Mouse (Mus musculus) neural tube, embryonic 15.5 days (tissue): Measurements from ENCODE around the gene Zglp1. TPM values are rescaled to one million over a fixed set of nuclear protein-coding genes. Genes with fewer than 3 reads are reported as not detected.

Source experiments
- ATAC-seq: fragments of 200-750 bp; cut with Nextera tagmentation; 2 replicates; pipeline ENCODE4 v1.8.0; 2017; ENCODE audit warnings: mild to moderate bottlenecking, moderate TSS enrichment, moderate library complexity; ENCODE audit not compliant: low FRiP score
- H3K27ac ChIP-seq: fragments of 300-500 bp; sonication (generic); replicated peaks from 2 replicates; pipeline ENCODE4 v1.5.1; 2015; ENCODE audit warnings: mild to moderate bottlenecking, inconsistent platforms
- H3K27me3 ChIP-seq: fragments of 300-500 bp; sonication (generic); replicated peaks from 2 replicates; pipeline ENCODE4 v1.6.1; 2015; ENCODE audit warnings: inconsistent platforms
- H3K36me3 ChIP-seq: fragments of 300-500 bp; sonication (generic); 2 replicates; pipeline ENCODE4 v1.6.1; 2015; ENCODE audit warnings: inconsistent platforms
- H3K4me1 ChIP-seq: fragments of 300-500 bp; sonication (generic); 2 replicates; pipeline ENCODE4 v1.6.1; 2015; ENCODE audit warnings: inconsistent platforms
- H3K4me2 ChIP-seq: fragments of 300-500 bp; sonication (generic); 2 replicates; pipeline ENCODE4 v1.6.1; 2015; ENCODE audit warnings: inconsistent platforms, mild to moderate bottlenecking, moderate library complexity
- H3K4me3 ChIP-seq: fragments of 300-500 bp; sonication (generic); replicated peaks from 2 replicates; pipeline ENCODE4 v1.5.1; 2015; ENCODE audit warnings: mild to moderate bottlenecking, inconsistent platforms
- H3K9ac ChIP-seq: fragments of 300-500 bp; sonication (generic); replicated peaks from 2 replicates; pipeline ENCODE4 v1.6.1; 2015; ENCODE audit warnings: mild to moderate bottlenecking, inconsistent platforms
- H3K9me3 ChIP-seq: fragments of 300-500 bp; sonication (generic); replicated peaks from 2 replicates; pipeline ENCODE4 v1.6.1; 2016; ENCODE audit warnings: inconsistent platforms
- WGBS: fragments of 180-500 bp; shearing (Covaris S2); methylation state at CpG from one replicate; pipeline ENCODE4 v1.1.7; 2015; ENCODE audit warnings: mixed read lengths; 5-methylcytosine and 5-hydroxymethylcytosine counted together
- polyA plus RNA-seq: library from polyadenylated mRNA; unstranded; fragments of >200 nt; fragmentation: Nextera tagmentation; extraction: Ambion mirVana; gene quantifications from 2 replicates; pipeline ENCODE4 v1.2.1, GENCODE M21; 2015

Gene Zglp1
- polyA plus RNA-seq, 1 experiment from 2014 or later, result 1.6 TPM

GRCm38 (mm10) chr9:21032491-21032890, 34.4 kb downstream of the Zglp1 start:
- Histone ChIP-seq H3K4me1 (peaks cover 83% of the 10 kb centered on the region), H3K36me3 (no peaks in the 10 kb centered on the region), H3K27me3 (peaks cover 84% of the 10 kb centered on the region), H3K9ac (peak overlapping the region; percentile 47; the same call in 1 of the 2 replicates), H3K9me3 (no peaks in the 10 kb centered on the region), H3K4me2 (peak overlapping the region; percentile 86), H3K4me3 (peak overlapping the region; percentile 48), H3K27ac (no peak overlapping the region)
- WGBS, result 5% methylated on average over 7 of the region's 7 CpGs
- no peak for ATAC-seq

- Histone ChIP-seq H3K4me2 (peak within 1 kb of the TSS; percentile 86), H3K27ac (peak within 1 kb of the TSS; percentile 34), H3K36me3 (no peaks in the 10 kb centered on the region), H3K4me1 (peaks cover 77% of the 10 kb centered on the region), H3K9ac (peak within 1 kb of the TSS; percentile 47), H3K4me3 (peak within 1 kb of the TSS; percentile 48), H3K9me3 (no peaks in the 10 kb centered on the region), H3K27me3 (peaks cover 82% of the 10 kb centered on the region)
- WGBS, result 1% methylated on average over 33 of the region's 35 CpGs
- ATAC-seq, result peak; percentile 40
These were observed 35.0 kb downstream of the Zglp1 start, which contains the start of gene Icam5 for GRCm38 (mm10) chr9:21031896-21032351. Gene Icam5 (plus strand): TSS chr9:21032073.

GRCm38 (mm10) chr9:21031251-21031895, 35.5 kb downstream of the Zglp1 start:
- Histone ChIP-seq H3K36me3 (no peaks in the 10 kb centered on the region), H3K9me3 (no peaks in the 10 kb centered on the region), H3K4me3 (peak overlapping the region; percentile 48), H3K27ac (peak overlapping the region; percentile 34), H3K4me2 (peak overlapping the region; percentile 86), H3K27me3 (peaks cover 82% of the 10 kb centered on the region), H3K4me1 (peaks cover 72% of the 10 kb centered on the region), H3K9ac (peak overlapping the region; percentile 47)
- under 1% methylated on average over 36 of the region's 36 CpGs for WGBS
- ATAC-seq, result peak; percentile 78

GRCm38 (mm10) chr9:21030781-21031250, 36.1 kb downstream of the Zglp1 start:
- WGBS, result under 1% methylated on average over 13 of the region's 13 CpGs
- Histone ChIP-seq H3K9me3 (no peaks in the 10 kb centered on the region), H3K4me1 (peaks cover 66% of the 10 kb centered on the region), H3K4me3 (peak overlapping the region; percentile 48), H3K27me3 (peaks cover 80% of the 10 kb centered on the region), H3K4me2 (peak overlapping the region; percentile 86), H3K27ac (peak overlapping the region; percentile 34; the same call in 1 of the 2 replicates), H3K9ac (peak overlapping the region; percentile 47; the same call in 1 of the 2 replicates), H3K36me3 (no peaks in the 10 kb centered on the region)
- ATAC-seq, result peak; percentile 62

GRCm38 (mm10) chr9:21030055-21030600, 36.8 kb downstream of the Zglp1 start:
- Histone ChIP-seq H3K36me3 (no peaks in the 10 kb centered on the region), H3K27ac (no peak overlapping the region), H3K9me3 (no peaks in the 10 kb centered on the region), H3K4me3 (0 out of 2 replicates have a peak overlapping the region, but pooled peaks have one; percentile 22), H3K27me3 (peaks cover 73% of the 10 kb centered on the region), H3K4me1 (peaks cover 59% of the 10 kb centered on the region), H3K9ac (no peak overlapping the region), H3K4me2 (peak overlapping the region; percentile 86)
- no peak for ATAC-seq
- 24% methylated on average over 22 of the region's 22 CpGs for WGBS

- no peaks in the 10 kb centered on the region for H3K36me3 ChIP-seq
- no peak for ATAC-seq
- WGBS, result 2% methylated on average over 37 of the region's 37 CpGs
- H3K4me1 ChIP-seq, result peaks cover 53% of the 10 kb centered on the region
- no peak within 1 kb of the TSS for H3K27ac ChIP-seq
- peaks cover 67% of the 10 kb centered on the region for H3K27me3 ChIP-seq
- H3K4me3 ChIP-seq, result peak within 1 kb of the TSS; percentile 22
- H3K9me3 ChIP-seq, result no peaks in the 10 kb centered on the region
- no peak within 1 kb of the TSS for H3K9ac ChIP-seq
- peak within 1 kb of the TSS; percentile 86 for H3K4me2 ChIP-seq
These were observed 37.4 kb downstream of the Zglp1 start, which contains the start of gene Icam4 for GRCm38 (mm10) chr9:21029291-21030054. Gene Icam4 (plus strand): TSS chr9:21029373.

- Histone ChIP-seq H3K9ac (no peak overlapping the region), H3K4me1 (peaks cover 50% of the 10 kb centered on the region), H3K27ac (no peak overlapping the region), H3K4me3 (no peak overlapping the region), H3K36me3 (no peaks in the 10 kb centered on the region), H3K27me3 (peaks cover 60% of the 10 kb centered on the region), H3K9me3 (no peaks in the 10 kb centered on the region), H3K4me2 (no peak overlapping the region)
- WGBS, result 67% methylated on average over 6 of the region's 6 CpGs
- no peak for ATAC-seq
These were observed 38.3 kb downstream of the Zglp1 start for GRCm38 (mm10) chr9:21028560-21029110.

GRCm38 (mm10) chr9:21027774-21028290, 39.1 kb downstream of the Zglp1 start:
- no peak for ATAC-seq
- Histone ChIP-seq H3K27ac (no peak overlapping the region), H3K9me3 (no peaks in the 10 kb centered on the region), H3K36me3 (no peaks in the 10 kb centered on the region), H3K27me3 (peaks cover 52% of the 10 kb centered on the region), H3K4me1 (peaks cover 42% of the 10 kb centered on the region), H3K9ac (no peak overlapping the region), H3K4me3 (no peak overlapping the region), H3K4me2 (no peak overlapping the region)
- WGBS, result 35% methylated on average over 8 of the region's 8 CpGs

- no peak for ATAC-seq
- H3K4me1 ChIP-seq, result peaks cover 32% of the 10 kb centered on the region
- no peak overlapping the region for H3K9ac ChIP-seq
- 84% methylated on average over 12 of the region's 12 CpGs for WGBS
- no peak overlapping the region for H3K4me2 ChIP-seq
- no peaks in the 10 kb centered on the region for H3K36me3 ChIP-seq
- no peak overlapping the region for H3K4me3 ChIP-seq
- peaks cover 46% of the 10 kb centered on the region for H3K27me3 ChIP-seq
- H3K9me3 ChIP-seq, result no peaks in the 10 kb centered on the region
- H3K27ac ChIP-seq, result no peak overlapping the region
These were observed 40.0 kb downstream of the Zglp1 start for GRCm38 (mm10) chr9:21026849-21027248.

GRCm38 (mm10) chr9:21025258-21025810, 41.6 kb downstream of the Zglp1 start:
- Histone ChIP-seq H3K27me3 (peaks cover 46% of the 10 kb centered on the region), H3K27ac (no peak overlapping the region), H3K36me3 (no peaks in the 10 kb centered on the region), H3K9ac (no peak overlapping the region), H3K4me1 (peaks cover 18% of the 10 kb centered on the region), H3K9me3 (no peaks in the 10 kb centered on the region), H3K4me2 (no peak overlapping the region), H3K4me3 (no peak overlapping the region)
- no peak for ATAC-seq
- whole genome bisulfite sequencing, result 79% methylated on average over 19 of the region's 19 CpGs

- Histone ChIP-seq H3K36me3 (no peaks in the 10 kb centered on the region), H3K4me2 (no peak overlapping the region), H3K9me3 (no peaks in the 10 kb centered on the region), H3K27ac (no peak overlapping the region), H3K4me3 (no peak overlapping the region), H3K27me3 (peaks cover 31% of the 10 kb centered on the region), H3K9ac (no peak overlapping the region), H3K4me1 (peaks cover 2% of the 10 kb centered on the region; the same call in 1 of the 2 replicates)
- 81% methylated on average over 1 of the region's 1 CpGs for WGBS
- no peak for ATAC-seq
These were observed 44.2 kb downstream of the Zglp1 start for GRCm38 (mm10) chr9:21022726-21023125.
